Mouse (Mus musculus) heart, postnatal 0 days (tissue): ENCODE data around the gene Wrap73. TPM values are rescaled to one million over a fixed set of nuclear protein-coding genes. Genes with fewer than 3 reads are reported as not detected.

Experiments
- ATAC-seq: fragments of 200-750 bp; cut with Nextera tagmentation; 2 replicates; pipeline ENCODE4 v1.8.0; 2017; ENCODE audit warnings: low read depth, moderate number of reproducible peaks, moderate library complexity; ENCODE audit not compliant: insufficient read depth
- DNase-seq: peaks from one replicate; pipeline ENCODE4 v3.0.0-alpha.2; 2016; ENCODE audit warnings: low spot score
- H3K27ac ChIP-seq: fragments of 300-500 bp; sonication (generic); 2 replicates; pipeline ENCODE4 v1.5.1; 2014; ENCODE audit warnings: low read depth, mild to moderate bottlenecking
- H3K27me3 ChIP-seq: fragments of 300-500 bp; sonication (generic); 2 replicates; pipeline ENCODE4 v1.6.1; 2014; ENCODE audit warnings: low read length, mixed read lengths; ENCODE audit not compliant: control insufficient read depth, insufficient read depth
- H3K36me3 ChIP-seq: fragments of 300-500 bp; sonication (generic); replicated peaks from 2 replicates; pipeline ENCODE4 v1.6.1; 2014; ENCODE audit warnings: low read length, mixed read lengths; ENCODE audit not compliant: control insufficient read depth, insufficient read depth
- H3K4me1 ChIP-seq: fragments of 300-500 bp; sonication (generic); 2 replicates; pipeline ENCODE4 v1.6.1; 2014; ENCODE audit warnings: antibody characterized with exemption; ENCODE audit not compliant: control insufficient read depth, insufficient read depth
- H3K4me2 ChIP-seq: fragments of 300-500 bp; sonication (generic); 2 replicates; pipeline ENCODE4 v1.6.1; 2014; ENCODE audit warnings: low read depth, mild to moderate bottlenecking, low read length, moderate library complexity
- H3K4me3 ChIP-seq: fragments of 300-500 bp; sonication (generic); 2 replicates; pipeline ENCODE4 v1.5.1; 2014; ENCODE audit warnings: low read depth, low read length
- H3K9ac ChIP-seq: fragments of 300-500 bp; sonication (generic); replicated peaks from 2 replicates; pipeline ENCODE4 v1.6.1; 2014; ENCODE audit warnings: low read depth, low read length, mixed read lengths
- H3K9me3 ChIP-seq: fragments of 300-500 bp; sonication (generic); replicated peaks from 2 replicates; pipeline ENCODE4 v1.6.1; 2016; ENCODE audit warnings: low read length; ENCODE audit not compliant: control insufficient read depth
- CTCF ChIP-seq: IDR thresholded peaks from 2 replicates; pipeline ENCODE4 v1.5.1; 2016; ENCODE audit warnings: antibody characterized with exemption, control low read depth, low read depth
- EP300 ChIP-seq: IDR thresholded peaks from 2 replicates; pipeline ENCODE4 v1.6.1; 2016; ENCODE audit warnings: antibody characterized with exemption, low read depth
- WGBS: fragments of 180-500 bp; shearing (Covaris S2); extraction: QIAGEN DNeasy Blood & Tissue Kit; methylation state at CpG from one replicate; pipeline ENCODE4 v1.1.7; 2014; 5-methylcytosine and 5-hydroxymethylcytosine counted together
- polyA plus RNA-seq: library from polyadenylated mRNA; unstranded; fragments of >200 nt; fragmentation: Nextera tagmentation; extraction: Ambion mirVana; gene quantifications from 2 replicates; pipeline ENCODE4 v1.2.1, GENCODE M21; 2015
- total RNA-seq: library from RNA; depleted of rRNA; stranded (reverse); fragments of >200 nt; gene quantifications from 2 replicates; pipeline ENCODE4 v1.2.3, GENCODE M21; 2014; ENCODE audit warnings: low replicate concordance; rRNA removed

Gene Wrap73
- total and polyA plus RNA-seq, 2 experiments from 2014 or later = 14.3 to 24.0 TPM

GRCm38 (mm10) chr4:154213586-154213985 is 71.4 kb downstream of the Wrap73 start:
- no peaks in the 10 kb centered on the region for H3K36me3 ChIP-seq
- 11% methylated on average over 7 of the region's 7 CpGs for WGBS
- DNase-seq = peak; percentile 87
- H3K9me3 ChIP-seq = no peaks in the 10 kb centered on the region
- ATAC-seq = peak; percentile 89
- H3K9ac ChIP-seq = 0 out of 2 replicates have a peak overlapping the region, but pooled peaks have one; percentile 3
- TF ChIP-seq EP300 (peak; percentile 26; the same call in 1 of the 2 replicates), CTCF (no peak)
- H3K4me1 ChIP-seq = peaks cover 24% of the 10 kb centered on the region
- peak overlapping the region; percentile 84 for H3K27ac ChIP-seq
- H3K4me2 ChIP-seq = no peak overlapping the region
- no peak overlapping the region for H3K4me3 ChIP-seq
- H3K27me3 ChIP-seq = no peaks in the 10 kb centered on the region

GRCm38 (mm10) chr4:154214075-154214474 is 71.9 kb downstream of the Wrap73 start:
- peak overlapping the region; percentile 84 for H3K27ac ChIP-seq
- H3K36me3 ChIP-seq = no peaks in the 10 kb centered on the region
- no peak overlapping the region for H3K4me3 ChIP-seq
- H3K4me1 ChIP-seq = peaks cover 24% of the 10 kb centered on the region
- TF ChIP-seq CTCF = no peak
- no peak for TF ChIP-seq EP300
- no peaks in the 10 kb centered on the region for H3K9me3 ChIP-seq
- DNase-seq (no peak), ATAC-seq (peak; percentile 47)
- no peak overlapping the region for H3K4me2 ChIP-seq
- WGBS = 6% methylated on average over 5 of the region's 5 CpGs
- 0 out of 2 replicates have a peak overlapping the region, but pooled peaks have one; percentile 23 for H3K9ac ChIP-seq
- H3K27me3 ChIP-seq = no peaks in the 10 kb centered on the region

Other genes starting within 250 kb of the Wrap73 start
- gene A430005L14Rik, start 185.1 kb upstream of the Wrap73 start, total RNA-seq = 27.1 and 47.0 TPM in 2 replicates
- 45.0 and 45.7 TPM in 2 replicates for gene A430005L14Rik, start 185.1 kb upstream of the Wrap73 start, polyA plus RNA-seq
- gene Dffb, start 167.2 kb upstream of the Wrap73 start, total RNA-seq = 3.0 and 10.2 TPM in 2 replicates
- gene Dffb, start 167.2 kb upstream of the Wrap73 start, polyA plus RNA-seq = 4.2 and 4.3 TPM in 2 replicates
- 9.2 and 13.4 TPM in 2 replicates for gene Cep104, start 167.2 kb upstream of the Wrap73 start, total RNA-seq
- gene Cep104, start 167.2 kb upstream of the Wrap73 start, polyA plus RNA-seq = 10.0 and 11.3 TPM in 2 replicates
- gene Lrrc47, start 130.6 kb upstream of the Wrap73 start, total RNA-seq = 13.4 and 18.0 TPM in 2 replicates
- gene Lrrc47, start 130.6 kb upstream of the Wrap73 start, polyA plus RNA-seq = 11.1 and 12.2 TPM in 2 replicates
- gene Smim1, start 116.1 kb upstream of the Wrap73 start, total RNA-seq = 15.9 and 26.5 TPM in 2 replicates
- 23.8 and 32.6 TPM in 2 replicates for gene Smim1, start 116.1 kb upstream of the Wrap73 start, polyA plus RNA-seq
- gene Ccdc27, start 99.7 kb upstream of the Wrap73 start, total RNA-seq = not detected in 2 replicates
- gene Ccdc27, start 99.7 kb upstream of the Wrap73 start, polyA plus RNA-seq = not detected in 2 replicates
- not detected in 2 replicates for gene Trp73, start 2.2 kb upstream of the Wrap73 start, total RNA-seq
- 0.08 TPM in 1 of 2 replicates, not detected in the other for gene Trp73, start 2.2 kb upstream of the Wrap73 start, polyA plus RNA-seq
- gene Tprgl, start 18.3 kb downstream of the Wrap73 start, total RNA-seq = 116 and 146 TPM in 2 replicates
- 123 and 131 TPM in 2 replicates for gene Tprgl, start 18.3 kb downstream of the Wrap73 start, polyA plus RNA-seq
- 53.3 and 79.8 TPM in 2 replicates for gene Megf6, start 28.4 kb downstream of the Wrap73 start, total RNA-seq
- 11.6 and 12.9 TPM in 2 replicates for gene Megf6, start 28.4 kb downstream of the Wrap73 start, polyA plus RNA-seq
- 2.6 and 3.5 TPM in 2 replicates for gene Arhgef16, start 159.3 kb downstream of the Wrap73 start, total RNA-seq
- gene Arhgef16, start 159.3 kb downstream of the Wrap73 start, polyA plus RNA-seq = 0.49 and 0.62 TPM in 2 replicates
- gene B230104I21Rik, start 193.8 kb downstream of the Wrap73 start, total RNA-seq = not detected in 2 replicates
- gene B230104I21Rik, start 193.8 kb downstream of the Wrap73 start, polyA plus RNA-seq = not detected in 2 replicates